Mouse (Mus musculus): ENCODE results near the gene Klhl3. TPM values are rescaled to one million over a fixed set of nuclear protein-coding genes. Genes with fewer than 3 reads are reported as not detected.

Klhl3 gene
- polyA plus RNA-seq, 1 experiment from 2014 or later: 1.8 TPM

- DNase-seq (ENCODE audit: low spot score) (no peak), ATAC-seq (replicated peaks; ENCODE audit: insufficient number of reproducible peaks, low FRiP score, low TSS enrichment, low read depth) (no peak)
- Histone ChIP-seq H3K9ac (replicated peaks; ENCODE audit: low read length) (no peak overlapping the region), H3K36me3 (replicated peaks; ENCODE audit: control insufficient read depth, insufficient read depth, low read depth, low read length) (no peaks in the 10 kb centered on the region), H3K4me3 (ENCODE audit: low read depth, low read length) (no peak overlapping the region), H3K4me2 (ENCODE audit: low read depth, low read length) (no peak overlapping the region), H3K9me3 (replicated peaks; ENCODE audit: control insufficient read depth, low read length) (no peaks in the 10 kb centered on the region), H3K4me1 (ENCODE audit: control insufficient read depth, insufficient read depth, low read length) (no peaks in the 10 kb centered on the region), H3K27me3 (ENCODE audit: control insufficient read depth, insufficient read depth, low read length) (no peaks in the 10 kb centered on the region), H3K27ac (replicated peaks; ENCODE audit: low read depth, low read length) (no peak overlapping the region)
- WGBS: 70% methylated on average over 6 of the region's 6 CpGs
These were observed 147.7 kb downstream of the Klhl3 start for GRCm38 (mm10) chr13:57965658-57966057.

GRCm38 (mm10) chr13:57960254-57960653, 153.1 kb downstream of the Klhl3 start:
- H3K9me3 ChIP-seq (replicated peaks; ENCODE audit: control insufficient read depth, low read length): no peaks in the 10 kb centered on the region
- 77% methylated on average over 2 of the region's 2 CpGs for WGBS
- H3K36me3 ChIP-seq (replicated peaks; ENCODE audit: control insufficient read depth, insufficient read depth, low read depth, low read length): no peaks in the 10 kb centered on the region
- no peaks in the 10 kb centered on the region for H3K27me3 ChIP-seq (ENCODE audit: control insufficient read depth, insufficient read depth, low read length)
- H3K9ac ChIP-seq (replicated peaks; ENCODE audit: low read length): no peak overlapping the region
- no peak overlapping the region for H3K4me2 ChIP-seq (ENCODE audit: low read depth, low read length)
- no peak for ATAC-seq (replicated peaks; ENCODE audit: insufficient number of reproducible peaks, low FRiP score, low TSS enrichment, low read depth)
- H3K4me1 ChIP-seq (ENCODE audit: control insufficient read depth, insufficient read depth, low read length): no peaks in the 10 kb centered on the region
- no peak overlapping the region for H3K27ac ChIP-seq (replicated peaks; ENCODE audit: low read depth, low read length)
- no peak for DNase-seq (ENCODE audit: low spot score)
- H3K4me3 ChIP-seq (ENCODE audit: low read depth, low read length): no peak overlapping the region

GRCm38 (mm10) chr13:57959806-57960205, 153.6 kb downstream of the Klhl3 start:
- Histone ChIP-seq H3K27me3 (ENCODE audit: control insufficient read depth, insufficient read depth, low read length) (no peaks in the 10 kb centered on the region), H3K4me3 (ENCODE audit: low read depth, low read length) (no peak overlapping the region), H3K9ac (replicated peaks; ENCODE audit: low read length) (no peak overlapping the region), H3K9me3 (replicated peaks; ENCODE audit: control insufficient read depth, low read length) (no peaks in the 10 kb centered on the region), H3K36me3 (replicated peaks; ENCODE audit: control insufficient read depth, insufficient read depth, low read depth, low read length) (no peaks in the 10 kb centered on the region), H3K4me1 (ENCODE audit: control insufficient read depth, insufficient read depth, low read length) (no peaks in the 10 kb centered on the region), H3K4me2 (ENCODE audit: low read depth, low read length) (no peak overlapping the region), H3K27ac (replicated peaks; ENCODE audit: low read depth, low read length) (no peak overlapping the region)
- 85% methylated on average over 5 of the region's 5 CpGs for WGBS
- ATAC-seq (replicated peaks; ENCODE audit: insufficient number of reproducible peaks, low FRiP score, low TSS enrichment, low read depth) (no peak), DNase-seq (ENCODE audit: low spot score) (no peak)

MicroRNAs encoded within 50 kb of the gene (microRNA counts, 519-probe panel; counts per million panel counts)
- microRNA mmu-miR-874: not detected

Small RNA genes within 50 kb of the gene (microRNA-seq; reads per million reads assigned to microRNA genes)
- gene Mir874 (ENCODE audit: borderline number of aligned reads): 138 reads per million, percentile 47 among the genes with 10 or more reads in this experiment

Other genes with a start within 250 kb of the Klhl3 start
- 7.6 and 8.5 TPM in 2 replicates for gene Spock1, start 205.3 kb downstream of the Klhl3 start, polyA plus RNA-seq (2014; fragmentation: Nextera tagmentation; extraction: Ambion mirVana)
- gene Hnrnpa0, start 15.0 kb upstream of the Klhl3 start, polyA plus RNA-seq (2014; fragmentation: Nextera tagmentation; extraction: Ambion mirVana): 49.7 and 61.2 TPM in 2 replicates
- gene Idnk, start 44.1 kb upstream of the Klhl3 start, polyA plus RNA-seq (2014; fragmentation: Nextera tagmentation; extraction: Ambion mirVana): 41.8 and 44.2 TPM in 2 replicates
- 142 and 144 TPM in 2 replicates for gene Ubqln1, start 102.1 kb upstream of the Klhl3 start, polyA plus RNA-seq (2014; fragmentation: Nextera tagmentation; extraction: Ambion mirVana)
- gene Gkap1, start 162.1 kb upstream of the Klhl3 start, polyA plus RNA-seq (2014; fragmentation: Nextera tagmentation; extraction: Ambion mirVana): 22.0 and 31.2 TPM in 2 replicates
- 1.2 TPM in 2 replicates for gene Kif27, start 245.5 kb upstream of the Klhl3 start, polyA plus RNA-seq (2014; fragmentation: Nextera tagmentation; extraction: Ambion mirVana)

Measured in embryonic facial prominence, embryonic 11.5 days (tissue).